Mouse (Mus musculus): ENCODE measurements around the gene Smad6.

DNA sequence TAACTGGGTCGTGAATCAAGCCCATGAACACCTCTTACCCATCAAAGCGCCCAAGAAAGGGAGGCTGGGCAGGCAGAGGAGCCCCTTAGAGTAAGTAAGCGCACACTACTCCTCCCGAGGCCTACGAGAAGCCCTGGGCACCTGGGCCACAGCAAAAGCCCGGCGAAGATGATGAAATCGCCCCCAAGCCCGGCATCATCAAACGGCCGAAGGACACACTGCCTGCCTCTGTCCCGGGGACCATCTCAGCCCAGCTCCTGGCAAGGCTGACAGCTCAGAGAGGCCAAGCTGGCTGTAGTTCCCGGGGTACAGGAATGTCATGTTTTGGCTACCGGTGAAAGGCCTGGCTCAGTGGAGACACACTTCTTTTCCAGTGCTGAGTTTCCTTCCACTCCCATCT is 23.8 kb downstream of the Smad6 start:
- TF ChIP-seq CTCF (IDR thresholded peaks at IDR 0.05; ENCODE audit: low read depth, low read length): no peak
- TF ChIP-seq POLR2A (IDR thresholded peaks at IDR 0.05; ENCODE audit: extremely low read depth, insufficient read depth, low read length): no peak
